Mouse (Mus musculus) embryonic facial prominence, embryonic 15.5 days (tissue): ENCODE data around the gene Saa2. TPM values are rescaled to one million over a fixed set of nuclear protein-coding genes. Genes with fewer than 3 reads are reported as not detected.

Source experiments
- ATAC-seq: fragments of 200-750 bp; cut with Nextera tagmentation; 2 replicates; pipeline ENCODE4 v1.8.0; 2017; ENCODE audit warnings: low read depth, moderate TSS enrichment; ENCODE audit not compliant: insufficient number of reproducible peaks, low FRiP score, low TSS enrichment
- H3K27ac ChIP-seq: fragments of 300-500 bp; sonication (generic); replicated peaks from 2 replicates; pipeline ENCODE4 v1.5.1; 2015; ENCODE audit warnings: mild to moderate bottlenecking, inconsistent platforms
- H3K27me3 ChIP-seq: fragments of 300-500 bp; sonication (generic); 2 replicates; pipeline ENCODE4 v1.6.1; 2015; ENCODE audit warnings: inconsistent platforms
- H3K36me3 ChIP-seq: fragments of 300-500 bp; sonication (generic); 2 replicates; pipeline ENCODE4 v1.6.1; 2015; ENCODE audit warnings: mild to moderate bottlenecking, inconsistent platforms
- H3K4me1 ChIP-seq: fragments of 300-500 bp; sonication (generic); 2 replicates; pipeline ENCODE4 v1.6.1; 2015; ENCODE audit warnings: inconsistent platforms
- H3K4me2 ChIP-seq: fragments of 300-500 bp; sonication (generic); replicated peaks from 2 replicates; pipeline ENCODE4 v1.6.1; 2015; ENCODE audit warnings: mild to moderate bottlenecking, inconsistent platforms
- H3K4me3 ChIP-seq: fragments of 300-500 bp; sonication (generic); replicated peaks from 2 replicates; pipeline ENCODE4 v1.5.1; 2015; ENCODE audit warnings: mild to moderate bottlenecking, inconsistent platforms
- H3K9ac ChIP-seq: fragments of 300-500 bp; sonication (generic); 2 replicates; pipeline ENCODE4 v1.6.1; 2015; ENCODE audit warnings: inconsistent platforms
- H3K9me3 ChIP-seq: fragments of 300-500 bp; sonication (generic); replicated peaks from 2 replicates; pipeline ENCODE4 v1.6.1; 2016; ENCODE audit warnings: inconsistent platforms
- WGBS: fragments of 180-500 bp; shearing (Covaris S2); methylation state at CpG from one replicate; pipeline ENCODE4 v1.1.7; 2015; 5-methylcytosine and 5-hydroxymethylcytosine counted together
- polyA plus RNA-seq: library from polyadenylated mRNA; unstranded; fragments of >200 nt; fragmentation: Nextera tagmentation; extraction: Ambion mirVana; gene quantifications from 2 replicates; pipeline ENCODE4 v1.2.1, GENCODE M21; 2015

The Saa2 gene
- polyA plus RNA-seq: not detected in 2 replicates

DNA sequence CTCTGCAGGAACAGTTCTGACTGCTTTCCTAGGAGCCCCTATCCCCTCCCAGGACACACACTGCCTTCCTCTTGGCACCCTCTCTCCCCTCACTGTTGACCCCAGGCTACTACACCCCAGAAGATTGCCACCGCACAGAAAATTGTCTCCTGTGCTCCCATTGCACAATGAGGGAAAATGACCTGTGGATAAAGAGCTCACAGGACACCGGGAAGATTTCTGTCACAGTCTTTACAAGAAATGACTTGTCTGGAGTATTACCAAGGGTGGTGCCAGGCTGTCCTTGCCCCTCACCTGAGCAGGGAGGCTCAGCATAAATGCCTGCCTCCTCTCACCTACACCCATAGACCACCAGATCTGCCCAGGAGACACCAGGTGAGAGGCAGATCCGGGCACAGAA is at the start of gene Saa2:
Gene Saa2 (plus strand): TSS at position 301 of the 400 bp plus-strand sequence.
- Histone ChIP-seq H3K27ac (no peak within 1 kb of the TSS), H3K9me3 (no peaks in the 10 kb centered on the region), H3K4me3 (no peak within 1 kb of the TSS), H3K4me1 (no peaks in the 10 kb centered on the region; the same call in 1 of the 2 replicates), H3K4me2 (no peak within 1 kb of the TSS), H3K27me3 (no peaks in the 10 kb centered on the region), H3K36me3 (no peaks in the 10 kb centered on the region), H3K9ac (no peak within 1 kb of the TSS)
- ATAC-seq: no peak
- 62% methylated on average over 3 of the region's 3 CpGs for WGBS

- H3K27me3 ChIP-seq: no peaks in the 10 kb centered on the region
- H3K4me1 ChIP-seq: peaks cover 6% of the 10 kb centered on the region; the same call in 1 of the 2 replicates
- peak; percentile 95 for ATAC-seq
- no peaks in the 10 kb centered on the region for H3K9me3 ChIP-seq
- H3K4me2 ChIP-seq: peak within 1 kb of the TSS; percentile 42
- peak within 1 kb of the TSS; percentile 86 for H3K27ac ChIP-seq
- peak within 1 kb of the TSS; percentile 80 for H3K4me3 ChIP-seq
- peak within 1 kb of the TSS; percentile 85 for H3K9ac ChIP-seq
- under 1% methylated on average over 38 of the region's 38 CpGs for WGBS
- peaks cover 21% of the 10 kb centered on the region for H3K36me3 ChIP-seq
These were observed 41.2 kb upstream of the Saa2 start, which contains the start of gene Saal1 for GRCm38 (mm10) chr7:46710390-46710844. Gene Saal1 (minus strand): TSS chr7:46710680.

DNA sequence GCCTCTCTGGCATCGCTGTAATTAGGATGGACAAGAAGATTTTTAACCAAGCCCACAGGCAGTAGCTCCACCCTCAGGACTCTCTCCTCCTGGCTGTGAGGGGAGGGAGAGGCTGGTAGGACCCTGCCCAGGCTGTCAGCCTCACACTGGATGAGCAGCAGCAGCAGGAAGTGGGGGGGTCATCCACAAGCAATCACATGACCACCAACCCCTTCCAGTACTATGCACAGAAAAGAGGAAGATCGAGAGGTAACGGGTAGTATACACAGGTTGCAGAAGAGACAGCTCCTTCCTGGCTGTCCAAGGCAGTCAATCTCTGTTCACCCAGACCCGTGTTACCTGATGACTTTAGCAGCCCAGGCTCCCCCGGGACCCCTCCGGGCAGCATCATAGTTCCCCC is 39.3 kb upstream of the Saa2 start:
- 74% methylated on average over 6 of the region's 6 CpGs for WGBS

DNA sequence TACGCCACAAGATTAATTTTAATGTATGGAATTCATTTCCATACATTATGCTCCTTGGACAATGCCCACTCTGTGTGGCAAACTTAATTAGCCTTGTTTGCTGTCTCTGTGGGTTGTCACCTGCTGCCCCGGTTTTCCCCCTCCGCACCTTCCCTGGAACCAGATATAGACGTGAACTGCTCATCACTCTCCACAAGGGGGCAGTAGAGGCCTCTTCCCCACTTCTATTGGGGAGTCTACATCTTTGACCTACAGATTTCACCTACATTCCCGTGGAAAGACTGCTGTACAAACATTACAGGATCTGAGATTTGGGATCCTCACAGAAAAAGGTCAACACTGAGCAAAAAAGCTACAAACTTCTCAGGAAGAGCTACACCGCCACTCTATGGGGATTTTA is 37.1 kb upstream of the Saa2 start:
- no peak for ATAC-seq
- Histone ChIP-seq H3K9ac (no peak overlapping the region), H3K27me3 (no peaks in the 10 kb centered on the region), H3K27ac (no peak overlapping the region), H3K4me2 (no peak overlapping the region), H3K9me3 (no peaks in the 10 kb centered on the region), H3K4me3 (no peak overlapping the region), H3K36me3 (no peaks in the 10 kb centered on the region), H3K4me1 (peaks cover 2% of the 10 kb centered on the region; the same call in 1 of the 2 replicates)
- WGBS: 30% methylated on average over 6 of the region's 6 CpGs

More for the DNA sequence above, 39.3 kb upstream of the Saa2 start:
- Histone ChIP-seq H3K36me3 (peaks cover 4% of the 10 kb centered on the region; the same call in 1 of the 2 replicates), H3K4me3 (no peak overlapping the region), H3K9me3 (no peaks in the 10 kb centered on the region), H3K27me3 (no peaks in the 10 kb centered on the region), H3K4me2 (no peak overlapping the region), H3K4me1 (peaks cover 6% of the 10 kb centered on the region; the same call in 1 of the 2 replicates), H3K27ac (no peak overlapping the region), H3K9ac (no peak overlapping the region)
- ATAC-seq: no peak

DNA sequence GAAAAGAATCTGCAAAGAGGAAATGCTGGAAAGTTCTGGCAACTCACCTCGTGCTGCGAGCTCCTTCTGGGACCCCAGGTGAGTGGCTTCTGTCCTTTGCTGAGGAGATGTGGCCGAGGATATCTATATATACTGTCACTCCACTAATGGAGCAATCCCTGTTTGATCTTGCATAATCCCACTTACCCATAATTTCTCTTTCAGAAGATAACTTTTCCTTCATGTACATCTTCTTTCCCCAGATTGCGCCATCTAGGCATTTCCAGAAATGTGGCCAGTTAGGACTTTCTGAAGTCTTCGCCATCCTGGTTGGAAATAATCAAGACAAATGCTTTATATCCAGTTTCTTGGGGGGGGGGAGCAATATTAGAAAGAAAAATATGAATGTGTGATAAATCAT is 36.0 kb upstream of the Saa2 start, which contains the start of gene Saa3:
Gene Saa3 (minus strand): TSS at position 101 of the 400 bp plus-strand sequence.
- Histone ChIP-seq H3K9ac (no peak within 1 kb of the TSS), H3K4me1 (no peaks in the 10 kb centered on the region), H3K27ac (no peak within 1 kb of the TSS), H3K4me2 (no peak within 1 kb of the TSS), H3K9me3 (no peaks in the 10 kb centered on the region), H3K36me3 (no peaks in the 10 kb centered on the region), H3K4me3 (no peak within 1 kb of the TSS), H3K27me3 (0 out of 2 replicates have a peak, but pooled peaks cover 3% of the 10 kb centered on the region)
- no peak for ATAC-seq
- 83% methylated on average over 5 of the region's 5 CpGs for whole genome bisulfite sequencing

DNA sequence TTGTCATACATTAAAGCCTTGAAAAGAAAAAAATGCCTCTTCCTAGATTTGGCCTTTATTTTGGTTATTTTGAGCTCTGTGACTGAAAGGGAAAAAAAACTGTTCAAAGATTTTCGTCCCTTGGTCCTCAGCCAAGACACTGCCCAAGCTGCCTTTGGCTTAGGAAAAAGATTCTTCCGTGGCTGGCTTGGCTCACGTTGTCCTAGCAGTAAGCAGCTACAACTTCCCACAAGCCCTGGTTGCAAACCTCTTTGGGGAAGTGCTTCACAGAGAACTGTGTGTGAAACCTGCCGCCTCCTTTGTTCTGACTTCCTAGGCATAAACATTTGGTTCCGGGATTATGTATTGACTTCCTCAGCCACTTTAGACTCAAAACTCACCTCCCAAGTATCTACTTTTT is 34.7 kb upstream of the Saa2 start:
- Histone ChIP-seq H3K4me1 (no peaks in the 10 kb centered on the region), H3K4me3 (no peak overlapping the region), H3K9ac (no peak overlapping the region), H3K27ac (no peak overlapping the region), H3K27me3 (0 out of 2 replicates have a peak, but pooled peaks cover 4% of the 10 kb centered on the region), H3K4me2 (no peak overlapping the region), H3K9me3 (no peaks in the 10 kb centered on the region), H3K36me3 (no peaks in the 10 kb centered on the region)
- 45% methylated on average over 5 of the region's 5 CpGs for WGBS
- ATAC-seq: no peak

GRCm38 (mm10) chr7:46718591-46719270 is 32.9 kb upstream of the Saa2 start:
- Histone ChIP-seq H3K27ac (no peak overlapping the region), H3K4me2 (no peak overlapping the region), H3K9me3 (no peaks in the 10 kb centered on the region), H3K4me1 (no peaks in the 10 kb centered on the region), H3K4me3 (no peak overlapping the region), H3K9ac (no peak overlapping the region), H3K36me3 (no peaks in the 10 kb centered on the region), H3K27me3 (0 out of 2 replicates have a peak, but pooled peaks cover 4% of the 10 kb centered on the region)
- ATAC-seq: no peak
- WGBS: 79% methylated on average over 7 of the region's 7 CpGs

DNA sequence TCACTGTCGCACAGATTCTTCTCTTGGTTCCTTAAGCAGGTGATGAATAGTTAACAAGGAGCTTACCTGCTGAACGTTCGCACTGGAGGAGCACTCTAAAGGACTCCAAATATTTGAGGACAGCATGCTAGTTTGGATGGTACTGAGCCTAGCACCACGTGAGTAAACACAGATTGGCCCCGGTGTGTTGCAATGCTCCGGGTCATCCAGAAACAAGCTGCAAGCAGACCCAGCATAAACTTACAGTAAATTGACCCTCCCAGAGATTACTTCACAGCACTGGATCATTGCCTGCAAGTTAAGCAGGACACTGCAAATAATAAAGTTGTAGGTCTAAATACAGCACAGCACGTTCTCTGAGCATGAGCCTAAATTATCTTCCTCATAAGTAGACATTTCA is 32.1 kb upstream of the Saa2 start:
- Histone ChIP-seq H3K27ac (no peak overlapping the region), H3K36me3 (no peaks in the 10 kb centered on the region), H3K9ac (no peak overlapping the region), H3K27me3 (0 out of 2 replicates have a peak, but pooled peaks cover 4% of the 10 kb centered on the region), H3K4me3 (no peak overlapping the region), H3K4me2 (no peak overlapping the region), H3K4me1 (no peaks in the 10 kb centered on the region), H3K9me3 (no peaks in the 10 kb centered on the region)
- no peak for ATAC-seq
- WGBS: 76% methylated on average over 7 of the region's 7 CpGs

DNA sequence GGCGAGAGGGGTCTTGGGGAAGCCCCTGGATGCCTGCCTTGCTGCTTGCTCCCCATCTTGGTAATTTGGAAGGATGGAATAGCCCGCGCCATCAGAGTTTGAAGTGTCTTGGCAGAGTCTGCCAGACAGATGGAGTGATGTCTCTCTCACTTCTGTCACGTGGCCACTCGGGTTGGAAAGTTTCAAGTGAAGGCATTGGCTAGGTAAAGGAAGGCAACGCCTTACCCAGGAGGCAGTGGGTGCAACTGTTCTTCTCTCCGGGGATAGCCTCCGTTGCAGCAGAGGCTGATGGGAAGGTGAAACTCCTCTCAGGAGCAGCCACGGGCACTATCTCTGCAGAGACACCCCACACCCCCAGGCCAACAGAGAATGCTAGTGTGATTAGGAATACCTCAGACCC is 31.1 kb upstream of the Saa2 start:
- WGBS: 72% methylated on average over 9 of the region's 9 CpGs
- H3K27me3 ChIP-seq: 0 out of 2 replicates have a peak, but pooled peaks cover 4% of the 10 kb centered on the region
- H3K27ac ChIP-seq: no peak overlapping the region
- H3K36me3 ChIP-seq: no peaks in the 10 kb centered on the region
- H3K4me1 ChIP-seq: no peaks in the 10 kb centered on the region
- ATAC-seq: no peak
- no peak overlapping the region for H3K4me3 ChIP-seq
- H3K9me3 ChIP-seq: no peaks in the 10 kb centered on the region
- H3K9ac ChIP-seq: no peak overlapping the region
- H3K4me2 ChIP-seq: no peak overlapping the region

DNA sequence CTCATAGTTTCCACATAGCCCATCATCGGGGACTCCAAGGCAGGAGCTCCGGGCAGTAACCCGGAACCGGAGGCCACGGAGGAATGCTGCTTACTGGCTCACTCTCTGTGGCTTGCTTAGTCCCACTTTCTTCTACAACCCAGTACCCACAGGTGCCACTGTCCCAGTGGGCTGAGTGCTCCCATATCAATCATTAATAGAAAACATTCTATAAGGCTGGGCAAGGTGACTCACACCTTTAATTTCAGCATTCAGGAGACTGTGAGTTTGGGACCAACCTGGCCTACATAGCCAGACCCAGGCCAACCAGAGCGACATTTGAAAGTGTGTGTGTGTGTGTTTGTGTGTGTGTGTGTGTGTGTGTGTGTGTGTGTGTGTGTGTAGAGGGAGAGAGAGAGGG is 28.2 kb upstream of the Saa2 start:
- no peaks in the 10 kb centered on the region for H3K36me3 ChIP-seq
- H3K27me3 ChIP-seq: 0 out of 2 replicates have a peak, but pooled peaks cover 4% of the 10 kb centered on the region
- no peak overlapping the region for H3K9ac ChIP-seq
- H3K4me3 ChIP-seq: no peak overlapping the region
- H3K27ac ChIP-seq: no peak overlapping the region
- WGBS: 92% methylated on average over 6 of the region's 6 CpGs
- H3K4me2 ChIP-seq: no peak overlapping the region
- H3K9me3 ChIP-seq: no peaks in the 10 kb centered on the region
- H3K4me1 ChIP-seq: no peaks in the 10 kb centered on the region
- ATAC-seq: no peak

DNA sequence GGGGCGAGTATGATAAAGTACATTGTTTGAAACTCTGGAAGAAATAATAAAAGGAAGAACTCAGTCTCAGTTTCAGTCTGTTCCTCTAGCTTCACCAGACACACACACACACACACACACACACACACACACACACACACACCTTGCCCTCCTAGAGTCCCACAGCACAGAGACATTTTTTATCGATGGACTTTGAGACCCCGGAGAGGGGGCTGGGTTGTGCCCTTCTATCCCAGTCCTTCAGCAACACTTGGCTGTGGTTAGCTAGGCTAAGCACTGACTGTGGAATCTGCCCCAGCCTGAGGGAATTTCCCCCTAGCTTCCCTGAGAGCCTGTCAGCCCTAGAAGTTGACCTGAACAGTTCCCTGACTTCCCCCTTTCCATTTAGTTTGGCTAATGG is 27.7 kb upstream of the Saa2 start:
- Histone ChIP-seq H3K4me2 (no peak overlapping the region), H3K4me1 (no peaks in the 10 kb centered on the region), H3K36me3 (no peaks in the 10 kb centered on the region), H3K9me3 (no peaks in the 10 kb centered on the region), H3K27ac (no peak overlapping the region), H3K9ac (no peak overlapping the region), H3K4me3 (no peak overlapping the region), H3K27me3 (0 out of 2 replicates have a peak, but pooled peaks cover 4% of the 10 kb centered on the region)
- WGBS: 88% methylated on average over 3 of the region's 3 CpGs
- ATAC-seq: no peak
